Mouse (Mus musculus): ENCODE data around the gene Ptgds. TPM values are rescaled to one million over a fixed set of nuclear protein-coding genes. Genes with fewer than 3 reads are reported as not detected.

The Ptgds gene
- polyA plus RNA-seq, 1 experiment from 2014 or later = 0.66 TPM

DNA sequence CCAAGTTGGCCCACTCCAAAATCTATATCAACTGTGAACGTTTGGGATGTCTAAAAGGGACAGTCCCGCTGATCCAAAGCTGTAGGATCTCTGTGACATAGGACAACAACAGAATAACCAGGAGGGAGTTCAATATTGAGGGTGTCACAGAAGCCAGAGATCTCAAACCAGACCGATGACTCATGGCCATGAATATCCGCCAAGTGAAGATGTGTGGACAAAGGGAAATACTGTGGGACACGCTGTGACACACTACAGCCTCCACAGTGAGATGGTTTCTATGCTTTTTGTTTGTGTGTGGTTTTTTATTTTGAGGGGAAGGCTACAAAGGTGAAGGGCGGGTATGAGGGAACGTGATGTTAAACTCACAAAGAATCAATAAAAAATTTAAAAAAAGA, 18.8 kb upstream of the Ptgds start:
- Histone ChIP-seq H3K9me3 (replicated peaks; ENCODE audit: control insufficient read depth, low read length) (no peaks in the 10 kb centered on the region), H3K27me3 (ENCODE audit: control insufficient read depth, insufficient read depth, low read length) (peaks cover 2% of the 10 kb centered on the region; the same call in 1 of the 2 replicates), H3K9ac (ENCODE audit: low read depth, low read length) (no peak overlapping the region), H3K36me3 (ENCODE audit: control insufficient read depth, insufficient read depth, low read length) (no peaks in the 10 kb centered on the region), H3K4me3 (ENCODE audit: low read depth, low read length) (no peak overlapping the region), H3K27ac (ENCODE audit: low read depth, low read length) (no peak overlapping the region), H3K4me2 (no peak overlapping the region), H3K4me1 (ENCODE audit: control insufficient read depth, insufficient read depth, low read length) (no peaks in the 10 kb centered on the region)
- no peak for ATAC-seq (replicated peaks; ENCODE audit: insufficient number of reproducible peaks, low FRiP score, low TSS enrichment)
- WGBS (ENCODE audit: insufficient replicate concordance) = 73% methylated on average over 7 of the region's 7 CpGs

- ATAC-seq (replicated peaks; ENCODE audit: insufficient number of reproducible peaks, low FRiP score, low TSS enrichment) = no peak
- Histone ChIP-seq H3K27ac (ENCODE audit: low read depth, low read length) (no peak overlapping the region), H3K4me2 (no peak overlapping the region), H3K9ac (ENCODE audit: low read depth, low read length) (no peak overlapping the region), H3K4me1 (ENCODE audit: control insufficient read depth, insufficient read depth, low read length) (no peaks in the 10 kb centered on the region), H3K4me3 (ENCODE audit: low read depth, low read length) (no peak overlapping the region), H3K36me3 (ENCODE audit: control insufficient read depth, insufficient read depth, low read length) (no peaks in the 10 kb centered on the region), H3K27me3 (ENCODE audit: control insufficient read depth, insufficient read depth, low read length) (peaks cover 4% of the 10 kb centered on the region), H3K9me3 (replicated peaks; ENCODE audit: control insufficient read depth, low read length) (no peaks in the 10 kb centered on the region)
- 69% methylated on average over 6 of the region's 6 CpGs for WGBS (ENCODE audit: insufficient replicate concordance)
Observed at GRCm38 (mm10) chr2:25487965-25488670, 18.3 kb upstream of the Ptgds start.

GRCm38 (mm10) chr2:25484901-25485647, 15.2 kb upstream of the Ptgds start:
- ATAC-seq (replicated peaks; ENCODE audit: insufficient number of reproducible peaks, low FRiP score, low TSS enrichment) = no peak
- H3K27ac ChIP-seq (ENCODE audit: low read depth, low read length) = no peak overlapping the region
- no peaks in the 10 kb centered on the region for H3K4me1 ChIP-seq (ENCODE audit: control insufficient read depth, insufficient read depth, low read length)
- whole genome bisulfite sequencing (ENCODE audit: insufficient replicate concordance) = 62% methylated on average over 11 of the region's 11 CpGs
- H3K4me2 ChIP-seq = no peak overlapping the region
- no peak overlapping the region for H3K4me3 ChIP-seq (ENCODE audit: low read depth, low read length)
- no peaks in the 10 kb centered on the region for H3K9me3 ChIP-seq (replicated peaks; ENCODE audit: control insufficient read depth, low read length)
- peaks cover 4% of the 10 kb centered on the region; the same call in 1 of the 2 replicates for H3K27me3 ChIP-seq (ENCODE audit: control insufficient read depth, insufficient read depth, low read length)
- no peak overlapping the region for H3K9ac ChIP-seq (ENCODE audit: low read depth, low read length)
- no peaks in the 10 kb centered on the region for H3K36me3 ChIP-seq (ENCODE audit: control insufficient read depth, insufficient read depth, low read length)

- no peaks in the 10 kb centered on the region for H3K36me3 ChIP-seq (ENCODE audit: control insufficient read depth, insufficient read depth, low read length)
- H3K9me3 ChIP-seq (replicated peaks; ENCODE audit: control insufficient read depth, low read length) = no peaks in the 10 kb centered on the region
- H3K4me2 ChIP-seq = no peak overlapping the region
- H3K4me1 ChIP-seq (ENCODE audit: control insufficient read depth, insufficient read depth, low read length) = no peaks in the 10 kb centered on the region
- H3K27ac ChIP-seq (ENCODE audit: low read depth, low read length) = no peak overlapping the region
- H3K9ac ChIP-seq (ENCODE audit: low read depth, low read length) = no peak overlapping the region
- H3K27me3 ChIP-seq (ENCODE audit: control insufficient read depth, insufficient read depth, low read length) = peaks cover 4% of the 10 kb centered on the region; the same call in 1 of the 2 replicates
- no peak overlapping the region for H3K4me3 ChIP-seq (ENCODE audit: low read depth, low read length)
- 22% methylated on average over 7 of the region's 7 CpGs for WGBS (ENCODE audit: insufficient replicate concordance)
- no peak for ATAC-seq (replicated peaks; ENCODE audit: insufficient number of reproducible peaks, low FRiP score, low TSS enrichment)
Observed at GRCm38 (mm10) chr2:25482969-25483368, 13.1 kb upstream of the Ptgds start.

DNA sequence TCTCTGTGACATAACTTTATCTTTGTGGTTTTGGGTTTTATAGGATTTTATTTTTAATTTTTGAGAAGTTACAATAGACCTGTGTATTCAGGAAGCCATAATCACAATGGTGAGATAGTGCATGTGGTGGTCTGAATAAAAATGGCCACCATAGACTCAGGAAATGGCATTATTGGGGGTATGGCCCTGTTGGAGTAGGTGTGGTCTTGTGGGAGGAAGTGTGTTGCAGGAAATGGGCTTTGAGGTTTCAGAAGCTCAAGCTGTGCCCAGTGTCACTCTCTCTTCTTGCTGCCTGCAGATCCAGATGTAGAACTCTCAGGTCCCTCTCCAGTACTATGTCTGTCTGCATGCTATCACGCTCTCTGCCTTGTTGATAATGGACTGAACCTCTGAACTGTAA, 10.7 kb upstream of the Ptgds start:
- H3K36me3 ChIP-seq (ENCODE audit: control insufficient read depth, insufficient read depth, low read length) = no peaks in the 10 kb centered on the region
- WGBS (ENCODE audit: insufficient replicate concordance) = 70% methylated on average over 1 of the region's 1 CpGs
- H3K4me3 ChIP-seq (ENCODE audit: low read depth, low read length) = no peak overlapping the region
- no peak overlapping the region for H3K27ac ChIP-seq (ENCODE audit: low read depth, low read length)
- no peak overlapping the region for H3K9ac ChIP-seq (ENCODE audit: low read depth, low read length)
- H3K4me2 ChIP-seq = no peak overlapping the region
- H3K9me3 ChIP-seq (replicated peaks; ENCODE audit: control insufficient read depth, low read length) = no peaks in the 10 kb centered on the region
- no peak for ATAC-seq (replicated peaks; ENCODE audit: insufficient number of reproducible peaks, low FRiP score, low TSS enrichment)
- no peaks in the 10 kb centered on the region for H3K4me1 ChIP-seq (ENCODE audit: control insufficient read depth, insufficient read depth, low read length)
- peaks cover 7% of the 10 kb centered on the region; the same call in 1 of the 2 replicates for H3K27me3 ChIP-seq (ENCODE audit: control insufficient read depth, insufficient read depth, low read length)

GRCm38 (mm10) chr2:25479551-25480311, 9.9 kb upstream of the Ptgds start:
- no peaks in the 10 kb centered on the region for H3K9me3 ChIP-seq (replicated peaks; ENCODE audit: control insufficient read depth, low read length)
- no peaks in the 10 kb centered on the region for H3K4me1 ChIP-seq (ENCODE audit: control insufficient read depth, insufficient read depth, low read length)
- no peak overlapping the region for H3K27ac ChIP-seq (ENCODE audit: low read depth, low read length)
- no peak overlapping the region for H3K4me3 ChIP-seq (ENCODE audit: low read depth, low read length)
- H3K4me2 ChIP-seq = no peak overlapping the region
- ATAC-seq (replicated peaks; ENCODE audit: insufficient number of reproducible peaks, low FRiP score, low TSS enrichment) = no peak
- H3K27me3 ChIP-seq (ENCODE audit: control insufficient read depth, insufficient read depth, low read length) = peaks cover 7% of the 10 kb centered on the region; the same call in 1 of the 2 replicates
- WGBS (ENCODE audit: insufficient replicate concordance) = 67% methylated on average over 10 of the region's 10 CpGs
- no peaks in the 10 kb centered on the region for H3K36me3 ChIP-seq (ENCODE audit: control insufficient read depth, insufficient read depth, low read length)
- no peak overlapping the region for H3K9ac ChIP-seq (ENCODE audit: low read depth, low read length)

DNA sequence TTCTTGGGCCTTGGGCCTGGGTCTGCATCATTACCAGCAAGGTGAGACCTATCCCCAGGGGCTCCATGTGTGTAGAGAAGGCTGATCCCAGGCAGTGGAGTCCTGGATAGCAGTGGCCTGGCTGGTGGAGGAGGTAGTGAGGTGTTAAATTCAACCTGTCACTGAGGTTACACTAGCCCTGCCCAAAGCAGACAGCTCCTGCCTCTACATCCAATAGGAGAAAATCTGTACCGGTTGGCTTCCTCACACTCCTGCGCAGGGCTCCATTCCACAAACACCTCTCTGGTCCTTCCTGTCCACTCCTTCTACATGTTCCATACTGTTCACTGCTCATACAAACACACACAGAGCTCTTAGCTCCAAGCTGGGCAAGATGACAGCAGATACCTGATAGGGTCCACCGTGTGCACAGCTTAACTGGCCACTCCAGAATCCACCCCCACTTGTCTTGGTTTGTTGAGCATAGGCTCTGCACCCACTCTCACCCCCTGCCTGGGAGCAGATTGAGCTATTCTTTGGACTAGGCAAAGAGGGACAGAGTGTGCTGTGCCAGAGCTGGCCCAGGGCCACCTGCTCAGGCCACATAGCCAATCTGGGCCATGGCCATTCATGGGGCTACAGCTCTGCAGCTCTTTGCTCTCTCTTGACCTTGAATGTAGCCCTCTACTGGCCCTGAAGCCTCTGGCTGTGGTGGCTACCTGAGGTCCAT, 8.3 kb upstream of the Ptgds start:
- Histone ChIP-seq H3K9ac (ENCODE audit: low read depth, low read length) (no peak overlapping the region), H3K4me1 (ENCODE audit: control insufficient read depth, insufficient read depth, low read length) (no peaks in the 10 kb centered on the region), H3K4me3 (ENCODE audit: low read depth, low read length) (no peak overlapping the region), H3K36me3 (ENCODE audit: control insufficient read depth, insufficient read depth, low read length) (no peaks in the 10 kb centered on the region), H3K4me2 (no peak overlapping the region), H3K27ac (ENCODE audit: low read depth, low read length) (no peak overlapping the region), H3K27me3 (ENCODE audit: control insufficient read depth, insufficient read depth, low read length) (peaks cover 5% of the 10 kb centered on the region; the same call in 1 of the 2 replicates), H3K9me3 (replicated peaks; ENCODE audit: control insufficient read depth, low read length) (no peaks in the 10 kb centered on the region)
- WGBS (ENCODE audit: insufficient replicate concordance) = 89% methylated on average over 3 of the region's 3 CpGs
- no peak for ATAC-seq (replicated peaks; ENCODE audit: insufficient number of reproducible peaks, low FRiP score, low TSS enrichment)

GRCm38 (mm10) chr2:25477541-25477940, 7.7 kb upstream of the Ptgds start:
- H3K27me3 ChIP-seq (ENCODE audit: control insufficient read depth, insufficient read depth, low read length) = peaks cover 5% of the 10 kb centered on the region; the same call in 1 of the 2 replicates
- H3K9me3 ChIP-seq (replicated peaks; ENCODE audit: control insufficient read depth, low read length) = no peaks in the 10 kb centered on the region
- no peaks in the 10 kb centered on the region for H3K4me1 ChIP-seq (ENCODE audit: control insufficient read depth, insufficient read depth, low read length)
- no peaks in the 10 kb centered on the region for H3K36me3 ChIP-seq (ENCODE audit: control insufficient read depth, insufficient read depth, low read length)
- no peak overlapping the region for H3K27ac ChIP-seq (ENCODE audit: low read depth, low read length)
- H3K4me2 ChIP-seq = no peak overlapping the region
- no peak for ATAC-seq (replicated peaks; ENCODE audit: insufficient number of reproducible peaks, low FRiP score, low TSS enrichment)
- H3K4me3 ChIP-seq (ENCODE audit: low read depth, low read length) = no peak overlapping the region
- WGBS (ENCODE audit: insufficient replicate concordance) = 81% methylated on average over 8 of the region's 8 CpGs
- no peak overlapping the region for H3K9ac ChIP-seq (ENCODE audit: low read depth, low read length)

All from heart, embryonic 11.5 days (tissue).